Mouse (Mus musculus): Measurements from ENCODE around the gene Creb3l1.

Gene Creb3l1

DNA sequence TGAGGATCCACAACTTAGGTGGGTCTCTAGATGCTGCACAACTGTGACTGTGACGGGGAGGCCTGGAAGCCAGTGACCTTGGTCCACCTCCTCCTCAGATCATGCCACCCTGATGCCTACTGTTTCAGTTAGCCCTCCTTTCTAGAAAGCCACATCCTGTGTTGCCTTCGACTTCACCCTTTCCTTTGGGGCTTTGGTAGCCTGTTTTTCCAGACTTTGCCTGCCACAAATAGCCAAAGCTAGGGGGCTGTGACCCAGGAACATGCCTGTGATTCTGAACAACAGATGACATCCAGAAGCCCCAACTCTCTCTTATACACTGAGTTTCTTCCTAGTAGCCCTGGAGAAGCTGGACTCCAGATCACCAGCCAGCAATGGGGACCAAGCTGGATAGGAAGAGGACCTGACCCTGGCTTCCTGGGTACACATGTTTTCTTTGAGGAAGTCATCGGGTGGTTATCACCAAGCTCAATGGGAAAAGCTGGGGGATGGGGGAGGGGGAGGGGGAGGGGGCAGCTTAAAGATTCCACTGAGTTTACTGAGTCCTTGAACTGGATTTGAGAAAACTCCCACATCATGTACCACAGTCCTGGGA, 59.6 kb downstream of the Creb3l1 start:
- in situ Hi-C loops (cut with MboI) = no loop called here

DNA sequence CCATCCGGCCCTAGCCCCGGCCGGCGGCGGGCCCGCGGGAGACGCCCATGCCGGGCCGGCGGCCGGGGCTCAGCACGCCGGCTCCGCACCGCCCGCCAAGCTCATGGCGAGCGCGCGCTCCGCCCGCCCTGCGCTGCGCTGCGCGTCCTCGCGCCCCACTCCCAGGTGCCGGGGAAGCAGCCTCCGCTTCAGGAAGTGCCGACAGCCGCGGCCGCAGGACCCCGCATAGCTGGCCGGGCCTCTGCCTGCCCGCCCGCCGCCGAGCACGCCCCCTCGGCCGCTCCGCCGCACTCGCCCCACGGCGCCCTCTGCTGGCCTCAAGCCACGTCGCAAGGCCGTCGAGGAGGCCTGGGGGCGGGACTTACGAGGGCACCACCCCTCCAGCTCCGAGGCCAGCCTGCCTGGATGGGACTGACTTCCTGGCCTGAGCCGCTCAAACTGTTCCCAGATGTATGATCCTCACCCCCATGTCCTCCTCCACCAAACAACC, 60.8 kb downstream of the Creb3l1 start:
- in situ Hi-C loops (cut with MboI) = no loop called here

- in situ Hi-C loops (cut with MboI) = no loop called here
These were observed 61.4 kb downstream of the Creb3l1 start for GRCm38 (mm10) chr2:91962864-91963401.

- in situ Hi-C loops (cut with MboI) = no loop called here
These were observed 62.2 kb downstream of the Creb3l1 start for GRCm38 (mm10) chr2:91961901-91962761.

- in situ Hi-C loops (cut with MboI) = no loop called here
These were observed 63.8 kb downstream of the Creb3l1 start for GRCm38 (mm10) chr2:91960459-91960858.

- in situ Hi-C loops (cut with MboI) = no loop called here
These were observed 64.5 kb downstream of the Creb3l1 start for GRCm38 (mm10) chr2:91959544-91960410.

GRCm38 (mm10) chr2:91958701-91959457, 65.4 kb downstream of the Creb3l1 start:
- in situ Hi-C loops (cut with MboI) = no loop called here

DNA sequence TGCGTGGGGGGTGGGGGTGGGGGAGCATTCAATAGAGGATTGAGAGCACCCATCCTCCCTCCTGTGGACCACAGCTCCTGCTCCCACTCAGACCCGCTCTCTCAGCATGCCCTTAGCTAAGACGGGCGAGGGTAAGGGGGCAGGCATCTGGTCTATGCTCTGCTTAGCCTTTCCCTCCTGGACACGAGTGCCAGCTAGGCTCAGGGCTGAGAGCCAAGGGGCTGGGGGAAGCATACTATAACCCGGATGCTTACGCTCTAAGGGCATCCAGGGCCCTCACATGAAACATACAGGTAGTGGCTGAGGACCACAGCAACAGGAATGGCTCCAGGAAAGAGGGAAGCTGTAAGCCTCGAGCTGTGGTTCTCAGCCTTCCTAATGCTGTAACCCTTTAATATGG, 66.3 kb downstream of the Creb3l1 start:
- in situ Hi-C loops (cut with MboI) = no loop called here

GRCm38 (mm10) chr2:91957096-91957495, 67.2 kb downstream of the Creb3l1 start:
- in situ Hi-C loops (cut with MboI) = no loop called here

DNA sequence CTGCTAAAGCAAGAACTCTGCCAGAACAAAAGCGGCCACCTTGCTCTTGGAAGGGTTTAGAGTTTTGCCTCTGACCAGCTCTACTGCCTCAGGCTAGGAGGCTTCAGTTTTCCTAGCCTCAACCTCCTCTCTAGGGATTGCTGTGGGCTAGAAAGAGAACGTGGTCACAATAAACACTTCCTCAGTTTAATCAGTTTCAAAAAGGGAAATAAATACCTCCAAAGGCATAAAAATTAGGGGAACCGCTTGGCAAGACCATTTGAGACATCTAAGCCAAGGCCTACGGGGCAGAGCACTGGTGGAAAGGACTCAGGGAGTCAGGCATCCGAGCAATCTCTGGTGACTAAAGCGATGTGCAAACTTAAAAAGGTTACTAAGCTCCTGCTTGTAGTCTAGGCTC, 68.4 kb downstream of the Creb3l1 start:
- in situ Hi-C loops (cut with MboI) = no loop called here

GRCm38 (mm10) chr2:91955121-91955591, 69.1 kb downstream of the Creb3l1 start:
- in situ Hi-C loops (cut with MboI) = no loop called here

GRCm38 (mm10) chr2:91953825-91954224, 70.5 kb downstream of the Creb3l1 start:
- in situ Hi-C loops (cut with MboI) = no loop called here

- in situ Hi-C loops (cut with MboI) = no loop called here
These were observed 73.8 kb downstream of the Creb3l1 start for GRCm38 (mm10) chr2:91950275-91951085.

DNA sequence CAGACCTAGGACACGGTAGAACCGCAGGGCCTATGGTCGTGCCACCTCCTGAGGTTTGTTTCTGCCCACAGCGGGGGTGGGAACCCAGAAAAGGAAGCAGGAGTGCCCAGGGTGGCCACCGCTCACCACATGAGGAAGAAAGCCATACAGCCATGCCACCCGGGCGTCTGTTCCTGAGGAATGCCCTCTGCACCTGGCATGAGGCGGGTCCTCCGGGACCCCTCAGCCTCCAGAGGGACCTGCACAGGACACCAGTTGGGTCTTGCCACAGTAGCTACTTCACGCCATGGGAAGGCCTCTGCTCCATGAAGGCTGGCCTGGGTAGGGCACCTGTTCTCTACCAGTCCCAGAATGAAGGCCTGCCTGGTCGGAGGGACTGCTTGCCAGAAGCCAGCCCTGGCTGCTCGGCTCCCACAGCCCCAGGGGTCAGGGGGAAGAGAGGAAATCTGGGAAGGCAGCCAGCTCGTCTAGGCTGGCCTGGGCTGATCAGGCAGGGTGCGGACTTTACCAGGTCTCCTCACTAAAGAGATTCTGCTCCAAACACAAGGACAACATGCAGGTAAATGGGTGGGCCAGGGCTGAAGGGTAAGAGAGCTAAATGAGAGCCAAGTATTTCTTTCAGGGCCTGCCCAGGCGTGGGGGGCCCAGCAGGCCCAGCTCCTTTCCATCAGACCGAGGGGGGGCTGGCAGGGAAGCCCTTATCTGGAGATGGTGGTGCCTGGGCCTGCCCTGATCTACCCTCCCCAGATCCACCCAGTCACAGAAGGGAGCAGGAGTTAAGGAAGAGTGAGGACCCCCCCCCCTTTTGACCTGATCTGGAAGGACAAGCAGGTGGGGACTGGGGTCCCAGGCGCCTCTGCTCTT, 74.7 kb downstream of the Creb3l1 start:
- in situ Hi-C loops (cut with MboI) = no loop called here

DNA sequence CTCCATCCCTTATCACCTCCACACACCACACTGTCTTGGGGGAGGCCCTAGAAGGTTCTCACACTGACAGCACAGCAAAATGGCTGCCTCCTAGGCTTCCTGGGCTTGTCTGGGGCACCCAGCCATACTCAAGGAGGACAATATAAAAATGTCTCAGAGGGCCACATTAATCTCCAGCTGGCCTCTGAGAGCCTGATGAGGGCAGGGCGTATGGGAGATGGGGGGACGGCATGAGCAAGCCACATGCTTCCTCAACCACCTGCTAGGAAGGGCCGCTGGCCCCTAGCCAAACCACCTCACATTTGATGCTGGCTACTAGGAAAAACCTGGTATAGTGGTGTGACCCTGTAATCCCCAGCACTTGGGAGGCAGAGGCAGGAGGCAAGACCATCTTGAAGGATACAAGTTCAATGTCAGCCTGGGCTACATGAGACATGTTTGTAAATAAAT, 75.5 kb downstream of the Creb3l1 start:
- in situ Hi-C loops (cut with MboI) = no loop called here

DNA sequence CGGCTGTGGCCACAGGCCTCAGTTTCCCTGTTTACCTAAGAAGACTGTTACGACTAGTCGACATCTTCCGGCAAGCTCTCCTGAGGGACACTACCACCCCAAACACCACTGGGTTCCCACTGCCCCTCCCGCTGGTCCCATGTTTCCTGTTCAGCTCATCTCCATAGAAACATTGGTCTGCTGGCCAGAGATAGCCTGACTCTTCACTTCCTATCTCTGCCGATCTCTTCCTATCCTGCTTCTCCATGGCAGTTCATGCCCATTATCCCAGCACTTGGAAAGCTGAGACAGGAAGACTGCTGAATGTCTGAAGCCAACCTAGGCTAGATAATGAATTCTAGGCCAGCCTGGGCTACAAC, 76.2 kb downstream of the Creb3l1 start:
- in situ Hi-C loops (cut with MboI) = no loop called here

GRCm38 (mm10) chr2:91947397-91948150, 76.7 kb downstream of the Creb3l1 start:
- in situ Hi-C loops (cut with MboI) = no loop called here

DNA sequence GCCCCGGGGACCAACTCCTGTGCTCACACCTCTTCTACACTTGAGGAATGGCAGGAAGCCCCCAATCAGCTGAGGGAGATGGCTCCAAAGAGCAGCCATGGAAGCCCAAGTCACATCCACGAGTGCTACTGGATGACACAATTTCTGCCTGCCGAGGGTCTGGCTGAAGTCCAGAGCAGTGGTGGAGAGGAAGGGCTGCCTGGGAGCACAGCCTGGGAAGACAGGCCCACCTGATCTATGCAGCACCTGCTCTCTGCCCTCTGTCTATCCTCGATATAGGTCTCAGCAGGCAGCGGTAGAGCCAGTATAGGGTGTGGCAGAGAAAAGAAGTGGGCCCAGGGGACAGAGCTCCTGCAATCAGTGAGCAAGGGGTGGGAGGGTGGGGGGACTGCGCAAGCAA, 77.5 kb downstream of the Creb3l1 start:
- in situ Hi-C loops (cut with MboI) = no loop called here

- in situ Hi-C loops (cut with MboI) = no loop called here
These were observed 78.8 kb downstream of the Creb3l1 start, which contains the start of gene Gm9821 for GRCm38 (mm10) chr2:91945483-91945882. Gene Gm9821, plus strand, starts transcription at chr2:91945703.

Measured in mature B cell (primary cell).